Mouse (Mus musculus) adrenal gland, postnatal 14 days (tissue): Measurements from ENCODE around the gene Hes2. TPM values are rescaled to one million over a fixed set of nuclear protein-coding genes. Genes with fewer than 3 reads are reported as not detected.
A peak's percentile ranks its signal among the peaks of the same experiment; 100 is the strongest.

Source experiments
- DNase-seq: peaks from one replicate; pipeline ENCODE4 v3.0.0; 2021; ENCODE audit warnings: mixed read lengths
- total RNA-seq: library from RNA; stranded (reverse); gene quantifications from 2 replicates; pipeline ENCODE4 v1.2.3, GENCODE M21; 2021

Gene Hes2
- total RNA-seq, 1 experiment from 2014 or later: not detected

DNA sequence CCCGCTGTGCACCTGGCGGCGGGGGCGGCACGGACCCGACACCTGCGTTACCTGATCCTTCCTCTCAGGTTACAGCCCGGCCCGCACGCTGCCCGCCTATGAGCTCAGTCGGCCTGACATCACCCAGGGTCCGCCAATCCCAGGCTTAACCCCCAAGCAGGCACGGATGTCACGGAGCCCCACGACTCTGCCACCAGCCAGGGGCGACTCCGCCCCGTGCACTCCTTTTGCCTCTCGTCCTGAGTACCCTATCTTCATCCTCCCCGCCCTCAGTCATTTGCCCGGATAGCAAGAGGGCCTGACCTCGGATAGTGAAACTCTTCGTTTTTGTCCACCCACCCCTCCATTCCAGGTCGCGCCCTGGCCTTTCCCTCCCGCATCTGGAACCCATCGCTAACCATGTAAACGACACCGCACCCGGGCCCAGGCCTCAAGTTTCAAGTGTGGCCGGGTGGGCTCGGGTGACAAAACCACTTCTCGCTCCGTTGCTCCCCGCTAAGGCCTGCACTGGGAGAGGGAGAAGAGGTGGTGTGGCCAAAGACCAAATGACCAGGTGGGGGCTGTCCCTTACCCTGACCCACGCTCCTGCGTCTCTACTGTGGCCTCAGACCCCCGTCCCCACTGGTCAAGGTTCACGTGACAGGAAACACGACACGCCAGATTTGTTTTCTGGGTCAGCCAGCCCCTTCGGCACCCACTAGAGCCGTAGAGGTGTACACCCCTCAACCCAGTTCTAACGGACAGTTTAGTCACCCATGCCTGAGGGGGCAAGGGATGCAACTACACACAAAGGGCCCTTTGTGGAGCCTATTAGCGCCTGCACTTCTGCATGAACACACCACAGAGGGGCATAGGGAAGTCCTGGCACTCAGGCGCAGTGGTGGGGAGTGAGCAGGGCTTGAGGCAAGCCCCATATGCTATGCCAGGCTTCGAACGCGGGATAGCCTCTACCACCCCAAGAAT lies 26.6 kb upstream of the Hes2 start:
- no peak for DNase-seq

DNA sequence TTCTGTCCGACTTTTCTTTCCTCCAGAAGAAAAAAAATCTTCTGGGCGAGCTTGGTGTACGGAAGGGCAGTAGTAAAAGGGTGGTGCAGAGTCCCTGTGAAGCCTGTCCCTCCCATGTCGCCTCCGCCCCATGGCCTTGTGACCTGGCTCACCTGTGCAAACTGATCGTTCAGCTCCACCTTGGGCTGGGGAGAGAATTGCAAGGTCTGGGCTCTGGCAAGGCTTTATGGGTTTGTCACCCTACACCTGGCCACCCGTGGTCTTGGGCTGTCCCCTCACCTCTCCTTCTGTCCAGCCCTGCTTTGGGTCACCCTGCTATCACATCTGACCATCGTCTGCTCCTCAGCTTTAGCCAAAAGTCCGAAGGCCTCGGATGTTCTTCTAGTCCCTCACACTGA lies 25.9 kb upstream of the Hes2 start:
- DNase-seq: no peak

DNA sequence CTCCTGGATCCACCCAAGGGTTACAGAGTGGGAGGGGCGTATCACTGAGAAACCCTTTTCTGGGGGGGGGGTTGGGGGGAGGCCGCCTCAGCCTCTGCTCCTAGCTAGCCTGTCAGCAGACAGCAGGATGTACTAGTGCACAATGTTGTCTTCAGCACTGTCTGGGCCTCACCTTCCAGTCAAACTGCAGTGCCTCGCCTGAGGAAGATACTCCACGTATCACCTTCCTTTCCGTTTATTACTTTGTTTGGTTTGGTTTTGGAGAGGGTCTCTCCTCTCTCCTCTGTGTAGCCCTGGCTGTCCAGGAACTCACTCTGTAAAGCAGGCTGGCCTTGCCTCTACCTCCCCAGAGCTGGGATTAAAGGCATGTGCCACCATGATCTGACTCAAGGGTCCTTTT lies 25.5 kb upstream of the Hes2 start:
- no peak for DNase-seq

DNA sequence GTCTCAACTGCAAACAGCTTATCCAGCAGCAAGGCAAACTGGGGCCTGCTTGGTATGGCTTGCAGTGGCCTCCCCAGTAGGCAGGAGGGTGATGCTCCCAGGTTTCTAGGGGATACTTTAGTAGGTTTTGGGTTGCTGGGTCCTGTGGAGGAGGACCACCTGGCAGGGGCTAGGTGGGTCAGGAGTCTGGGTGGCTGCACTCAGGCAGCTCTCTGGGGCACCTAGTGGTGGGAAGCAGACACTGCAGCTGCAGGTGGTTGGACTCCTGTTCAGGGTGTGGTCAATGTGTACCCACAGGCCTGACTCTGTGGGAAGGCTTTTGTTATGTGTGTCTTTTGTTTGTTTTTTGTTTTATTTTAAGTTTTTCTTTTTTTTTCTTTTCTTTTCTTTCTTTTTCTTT lies 24.2 kb upstream of the Hes2 start:
- DNase-seq: peak; percentile 67

DNA sequence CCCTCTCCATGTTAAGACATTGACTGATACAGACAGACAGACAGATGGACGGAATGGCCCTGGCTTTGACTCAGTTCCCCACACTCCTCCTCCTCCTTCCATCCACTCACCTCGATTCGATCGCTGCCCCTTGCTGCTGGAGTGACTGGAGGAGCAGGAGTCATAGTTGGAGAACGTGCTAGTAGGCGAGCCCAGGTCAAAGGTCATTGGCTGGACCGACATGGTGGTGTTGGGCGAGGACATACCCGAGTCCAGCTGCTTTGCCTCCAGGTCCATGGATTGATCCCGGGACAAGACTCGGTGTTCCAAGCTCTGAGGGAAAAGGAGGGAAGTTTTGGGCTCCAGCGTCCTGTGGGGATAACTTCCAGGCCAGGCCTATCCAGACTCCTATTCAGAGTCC lies 23.3 kb upstream of the Hes2 start:
- DNase-seq: no peak

DNA sequence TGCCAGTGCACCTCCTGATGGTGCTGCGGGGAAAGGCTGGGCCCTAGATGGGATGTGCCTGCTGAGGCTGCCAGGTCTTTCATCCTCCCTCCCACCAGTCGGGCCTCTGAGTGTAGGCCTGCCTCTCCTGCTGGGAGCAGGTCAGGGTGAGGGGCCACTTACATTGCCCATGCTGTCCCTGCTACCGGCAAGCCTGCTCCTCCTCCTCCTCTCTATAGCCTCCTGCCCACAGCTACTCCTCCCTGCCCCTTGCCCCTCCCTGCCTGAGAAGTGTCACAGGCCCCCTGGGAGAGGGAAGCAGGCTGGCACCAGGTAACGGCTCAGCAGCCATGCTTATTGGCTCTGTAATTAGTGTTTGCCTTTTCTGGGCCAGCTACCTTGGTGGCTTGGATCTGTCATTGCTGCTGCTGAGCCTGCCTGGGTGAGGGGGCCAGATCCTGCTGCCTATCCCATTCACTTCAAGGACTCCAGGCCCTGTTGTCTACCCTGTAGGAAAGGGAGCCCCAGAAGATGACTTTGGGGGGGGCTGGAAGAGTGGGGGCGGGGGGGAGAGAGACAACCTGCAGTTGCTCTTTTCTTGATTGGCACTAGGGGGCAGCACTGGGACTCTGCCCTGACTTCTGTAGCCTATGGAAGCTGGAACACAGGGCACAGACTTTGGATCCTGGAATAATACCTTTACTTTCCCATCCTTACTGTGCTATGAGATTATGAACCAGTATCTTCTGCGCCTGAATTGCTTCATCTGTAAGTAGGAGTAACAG lies 22.4 kb upstream of the Hes2 start:
- peak; percentile 45 for DNase-seq

DNA sequence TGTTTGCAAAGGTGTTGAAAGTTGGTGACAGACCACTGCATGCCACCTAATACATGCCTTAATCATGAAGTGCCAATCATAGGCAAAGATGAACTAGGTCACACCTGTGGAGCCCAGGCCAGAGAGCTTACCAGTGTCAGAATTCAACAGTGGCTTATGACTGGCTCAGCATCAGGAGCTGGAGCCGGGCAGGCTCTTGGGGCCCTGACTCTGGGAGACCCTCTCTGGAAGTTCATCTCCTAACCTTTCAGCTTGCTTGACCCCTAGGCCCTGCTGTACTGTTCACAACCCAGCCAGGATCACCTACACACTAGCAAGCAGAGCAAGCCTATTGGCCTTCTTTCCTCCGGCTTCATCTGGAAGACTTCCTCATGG lies 21.8 kb upstream of the Hes2 start:
- DNase-seq: no peak

DNA sequence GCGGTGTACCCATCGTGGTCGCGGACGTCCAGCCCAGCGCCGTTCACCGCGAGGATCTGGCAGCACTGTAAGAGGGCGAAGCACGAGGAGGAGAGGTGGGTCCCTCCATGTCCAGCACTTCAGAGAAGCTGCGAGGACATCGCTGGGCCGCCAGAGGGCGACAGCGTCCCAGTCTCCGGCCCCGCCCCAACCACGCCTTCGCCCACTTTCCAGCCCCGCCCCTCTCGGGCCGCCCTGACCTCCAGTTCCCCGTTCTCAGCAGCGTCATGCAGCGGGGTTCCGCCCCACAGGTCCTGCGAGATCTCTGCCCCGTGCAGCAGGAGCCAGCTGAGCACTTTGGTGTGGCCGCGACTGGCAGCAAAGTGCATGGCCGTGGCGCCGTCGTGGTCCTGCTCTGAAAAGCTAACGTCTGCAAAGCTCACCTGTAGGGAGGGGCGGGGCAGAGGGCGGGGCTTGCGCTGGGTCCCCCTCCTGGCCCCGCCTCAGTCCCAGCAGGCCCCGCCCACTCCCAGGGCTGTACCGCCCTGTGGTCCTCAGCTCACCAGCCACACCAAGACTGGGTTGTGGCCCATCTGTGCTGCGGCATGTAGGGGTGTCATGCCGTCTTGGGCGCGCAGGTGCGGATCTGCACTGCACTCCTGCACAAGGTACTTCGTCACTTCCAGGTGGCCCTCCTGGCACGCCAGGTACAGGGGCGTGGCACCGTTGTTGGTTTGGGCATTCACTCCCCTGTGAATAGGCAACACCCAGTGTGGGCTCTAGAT lies 20.0 kb upstream of the Hes2 start:
- peak; percentile 97 for DNase-seq

DNA sequence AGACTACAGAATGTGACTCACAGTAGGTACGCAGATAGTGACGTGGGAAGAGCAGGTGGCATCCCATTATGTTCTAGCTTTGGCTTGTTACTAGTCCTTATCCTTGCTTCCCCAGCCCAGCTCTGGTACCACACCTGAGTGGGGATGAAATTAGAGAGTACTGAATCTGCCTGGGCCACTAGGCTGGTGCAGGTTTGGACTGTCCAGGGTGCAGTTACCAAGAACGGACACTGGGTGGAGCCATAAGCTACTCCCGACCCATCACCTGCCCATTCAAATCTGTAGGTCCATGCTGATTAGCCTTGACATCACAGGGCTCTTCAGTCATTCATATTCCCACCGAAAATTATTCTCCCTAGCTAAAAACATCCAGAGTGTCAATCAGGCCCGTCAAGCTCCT lies 18.2 kb upstream of the Hes2 start:
- peak; percentile 61 for DNase-seq

DNA sequence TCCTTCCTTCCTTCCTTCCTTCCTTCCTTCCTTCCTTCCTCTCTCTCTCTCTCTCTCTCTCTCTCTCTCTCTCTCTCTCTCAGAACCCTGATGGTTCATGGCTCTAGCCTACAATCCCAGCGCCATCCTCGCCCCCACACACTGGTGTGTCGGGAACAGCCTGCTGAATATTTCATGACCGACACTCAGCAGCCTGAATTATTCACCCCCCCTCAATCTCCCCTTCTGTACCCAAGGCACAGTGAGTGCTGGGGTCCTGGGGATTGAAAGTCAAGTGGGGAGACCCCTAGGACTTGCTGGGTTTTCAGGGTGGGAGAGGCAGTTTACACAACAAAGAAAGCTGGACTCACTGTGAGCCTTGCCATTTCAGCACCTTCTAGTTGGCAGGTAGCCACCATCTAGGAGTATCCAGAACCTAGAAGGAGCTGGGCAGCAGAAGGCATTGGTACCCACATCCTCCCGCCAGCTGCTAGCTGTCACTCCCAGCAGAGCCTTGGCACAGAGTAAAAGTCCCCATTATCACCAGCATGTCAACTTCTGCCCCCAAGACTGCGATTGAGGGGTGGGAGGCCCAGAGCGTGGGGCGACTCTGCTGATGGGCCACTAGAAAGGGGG lies 17.0 kb upstream of the Hes2 start:
- DNase-seq: no peak

DNA sequence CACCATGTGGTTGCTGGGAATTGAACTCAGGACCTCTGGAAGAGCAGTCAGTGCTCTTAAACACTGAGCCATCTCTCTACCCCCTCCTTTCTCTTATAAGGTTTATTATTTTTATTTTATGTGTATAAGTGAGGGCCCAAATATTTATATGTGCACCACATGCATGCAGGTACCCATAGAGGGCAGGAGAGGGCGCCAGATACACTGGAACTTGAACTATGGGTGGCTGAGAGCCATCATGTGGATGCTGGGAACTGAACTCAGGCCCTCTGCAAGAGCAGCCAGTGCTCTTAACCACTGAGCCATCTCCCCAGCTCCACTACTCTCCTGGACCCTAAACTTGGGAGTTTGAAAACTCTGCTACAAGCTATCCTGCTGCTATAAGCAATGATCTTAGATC lies 15.0 kb upstream of the Hes2 start:
- no peak for DNase-seq

DNA sequence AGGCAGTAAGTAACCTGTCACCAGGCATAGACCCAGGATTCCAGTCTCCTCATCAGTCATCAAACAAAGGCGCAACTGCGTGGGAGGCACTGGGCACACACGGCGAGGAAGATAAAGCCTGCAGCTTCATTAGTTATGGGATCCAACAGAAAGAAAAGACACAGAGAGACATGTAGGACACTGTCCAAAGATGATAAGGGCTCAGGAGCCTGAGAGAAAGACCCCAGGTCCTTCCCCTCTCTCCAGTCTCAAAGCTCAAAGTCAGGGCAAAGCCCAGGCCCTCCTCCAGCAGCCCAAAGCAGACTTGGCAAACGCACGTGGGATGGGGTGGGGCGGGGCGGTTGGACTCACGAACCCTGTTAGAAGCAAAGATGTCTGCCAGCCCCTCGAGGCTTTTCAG lies 13.2 kb upstream of the Hes2 start:
- no peak for DNase-seq

DNA sequence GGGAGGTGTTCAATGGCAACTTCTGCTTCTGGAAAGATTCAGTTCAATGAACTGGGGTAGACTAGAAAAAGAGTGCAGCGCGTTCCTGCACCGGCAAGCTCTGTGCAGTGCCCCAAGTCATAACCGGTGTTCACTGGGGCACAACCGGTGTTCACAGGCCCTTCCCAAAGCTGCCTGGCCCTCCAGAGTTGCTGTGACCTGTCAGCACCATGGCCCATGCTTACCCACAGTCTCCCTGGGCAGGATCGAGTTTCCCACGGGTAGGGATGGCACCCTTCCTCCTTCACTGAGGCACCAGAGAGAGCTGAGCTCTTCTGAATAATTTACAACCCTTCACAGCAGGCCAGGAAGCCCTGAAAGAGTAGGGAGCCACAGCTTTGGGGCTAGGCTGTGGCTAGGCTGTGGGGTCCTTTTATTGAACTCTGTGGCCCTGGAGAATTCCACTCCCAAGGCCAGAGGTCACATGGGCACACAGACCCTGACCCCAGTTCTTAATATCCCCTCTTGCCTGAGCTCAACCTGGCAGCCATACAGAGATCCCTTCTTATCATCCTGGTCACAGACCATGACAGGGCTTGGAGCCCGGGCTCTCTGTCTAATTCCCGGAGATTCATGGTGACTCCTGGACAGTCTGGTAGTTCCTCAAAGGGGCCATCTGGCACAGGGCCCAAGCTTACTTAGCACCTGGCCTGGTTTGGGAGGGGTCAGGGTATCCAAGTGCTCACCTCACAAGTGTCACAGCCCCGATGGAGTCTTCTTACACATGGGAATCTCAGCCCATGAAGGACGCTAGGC lies 12.4 kb upstream of the Hes2 start:
- no peak for DNase-seq

DNA sequence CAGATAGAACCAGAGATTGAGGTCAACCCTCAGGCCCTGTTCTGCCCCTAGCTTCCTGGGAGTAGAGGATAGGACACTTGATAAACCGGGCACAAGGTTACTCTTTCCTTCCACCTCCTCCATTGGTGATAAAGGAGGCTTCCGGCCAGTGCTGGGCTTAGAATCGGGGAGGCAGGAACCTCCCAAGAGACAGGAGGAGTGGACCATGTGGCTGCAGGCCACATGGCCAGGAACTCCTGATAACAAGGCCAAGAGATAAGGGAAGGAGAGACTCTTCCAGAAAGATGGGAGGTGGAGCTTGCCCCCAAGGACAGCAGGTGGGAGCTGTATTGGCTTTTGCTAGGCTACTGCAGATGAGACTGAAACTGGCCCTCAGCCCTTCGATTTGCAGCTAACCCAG lies 8.1 kb upstream of the Hes2 start:
- no peak for DNase-seq

DNA sequence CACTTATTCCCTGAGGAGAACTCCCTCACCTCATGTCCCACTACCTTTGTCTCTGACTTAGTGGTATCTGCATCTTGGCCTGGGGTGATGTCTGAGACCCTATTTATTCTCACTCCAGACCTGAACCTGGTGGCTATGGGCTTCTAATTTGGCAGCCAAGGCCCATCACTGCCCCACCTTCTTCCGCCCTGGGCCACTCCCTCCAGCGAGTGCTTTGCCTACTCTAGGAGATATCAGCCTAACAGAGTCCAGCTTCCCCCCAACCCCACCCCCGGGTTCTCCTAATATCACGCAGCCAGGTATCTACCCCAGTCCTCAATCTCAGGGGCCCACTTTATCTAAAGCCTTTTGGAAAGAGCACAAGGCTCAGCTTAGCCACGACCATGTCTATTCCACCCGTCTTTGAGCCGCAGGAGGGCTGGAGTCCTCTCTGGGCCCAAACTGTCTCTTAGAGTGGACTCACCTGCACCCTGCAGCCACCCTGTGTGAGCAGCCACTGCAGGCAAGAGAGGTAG lies 7.2 kb upstream of the Hes2 start:
- no peak for DNase-seq

DNA sequence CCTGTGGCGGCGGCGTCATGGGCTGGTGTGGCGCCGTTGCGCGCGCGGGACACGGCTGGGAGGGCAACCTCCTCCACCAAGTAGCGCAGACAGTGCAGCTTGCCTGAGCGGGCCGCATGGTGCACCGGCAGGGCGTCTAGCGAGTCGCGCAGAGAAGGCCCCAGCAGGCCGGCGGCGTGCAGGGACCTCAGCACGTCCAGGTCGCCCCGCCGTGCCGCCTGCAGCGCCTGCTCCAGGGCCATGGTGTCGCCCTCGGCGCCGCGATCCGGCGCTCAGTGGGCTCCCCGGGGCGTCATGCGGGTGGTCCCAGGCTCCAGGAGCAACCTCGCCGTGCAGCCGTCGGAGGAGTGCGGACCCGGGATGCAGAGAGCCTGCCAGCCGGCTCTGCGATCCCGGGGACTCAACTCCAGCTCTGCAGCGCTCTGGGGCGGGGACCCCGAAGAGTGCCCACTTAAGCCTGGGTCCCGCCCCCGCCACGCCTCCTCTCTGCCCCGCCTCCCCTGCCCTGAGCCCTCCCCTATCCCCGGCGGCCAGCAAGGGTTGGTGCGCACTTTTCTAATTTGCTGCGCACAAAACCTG lies 6.6 kb upstream of the Hes2 start, which contains the start of gene Espn:
TSS of gene Espn (minus strand) at position 406 of the 579 bp plus-strand sequence.
- peak; percentile 80 for DNase-seq

DNA sequence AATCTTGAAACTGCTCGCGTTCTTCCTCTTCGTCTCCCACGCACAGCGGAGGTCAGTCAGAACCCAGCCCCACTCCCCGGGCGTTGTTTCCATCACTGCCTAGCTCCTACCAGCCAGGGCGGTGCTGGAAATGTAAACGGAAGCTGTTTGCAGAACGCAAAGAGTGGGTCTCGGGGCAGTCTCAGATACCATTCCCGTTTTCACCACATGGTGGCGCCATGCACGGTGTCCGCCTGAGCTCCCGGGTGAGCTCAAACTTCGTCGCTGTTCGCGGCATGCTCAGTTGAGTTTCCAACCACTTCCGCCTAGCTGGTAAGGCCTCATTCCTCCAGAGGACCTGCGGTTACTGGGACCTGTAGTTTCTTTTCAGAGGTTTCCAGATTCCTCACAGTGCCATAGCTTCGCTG lies 4.9 kb upstream of the Hes2 start:
- DNase-seq: peak; percentile 92

DNA sequence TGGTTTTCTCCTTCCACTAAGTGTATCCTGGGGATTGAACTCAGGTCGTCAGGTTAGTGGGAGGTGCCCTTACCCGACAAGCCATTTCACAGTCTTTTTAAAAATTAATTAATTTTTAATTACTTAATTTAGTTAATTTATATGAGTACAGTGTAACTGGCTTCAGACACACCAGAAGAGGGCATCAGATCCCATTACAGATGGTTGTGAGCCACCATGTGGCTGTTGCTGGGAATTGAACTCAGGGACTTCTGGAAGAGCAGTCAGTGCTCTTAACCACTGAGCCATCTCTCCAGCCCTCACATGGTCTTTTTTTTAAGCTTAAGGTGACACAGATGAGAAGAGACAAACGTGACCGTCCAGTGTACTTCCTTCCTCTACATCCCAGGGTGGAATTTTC lies 3.6 kb upstream of the Hes2 start:
- DNase-seq: no peak

DNA sequence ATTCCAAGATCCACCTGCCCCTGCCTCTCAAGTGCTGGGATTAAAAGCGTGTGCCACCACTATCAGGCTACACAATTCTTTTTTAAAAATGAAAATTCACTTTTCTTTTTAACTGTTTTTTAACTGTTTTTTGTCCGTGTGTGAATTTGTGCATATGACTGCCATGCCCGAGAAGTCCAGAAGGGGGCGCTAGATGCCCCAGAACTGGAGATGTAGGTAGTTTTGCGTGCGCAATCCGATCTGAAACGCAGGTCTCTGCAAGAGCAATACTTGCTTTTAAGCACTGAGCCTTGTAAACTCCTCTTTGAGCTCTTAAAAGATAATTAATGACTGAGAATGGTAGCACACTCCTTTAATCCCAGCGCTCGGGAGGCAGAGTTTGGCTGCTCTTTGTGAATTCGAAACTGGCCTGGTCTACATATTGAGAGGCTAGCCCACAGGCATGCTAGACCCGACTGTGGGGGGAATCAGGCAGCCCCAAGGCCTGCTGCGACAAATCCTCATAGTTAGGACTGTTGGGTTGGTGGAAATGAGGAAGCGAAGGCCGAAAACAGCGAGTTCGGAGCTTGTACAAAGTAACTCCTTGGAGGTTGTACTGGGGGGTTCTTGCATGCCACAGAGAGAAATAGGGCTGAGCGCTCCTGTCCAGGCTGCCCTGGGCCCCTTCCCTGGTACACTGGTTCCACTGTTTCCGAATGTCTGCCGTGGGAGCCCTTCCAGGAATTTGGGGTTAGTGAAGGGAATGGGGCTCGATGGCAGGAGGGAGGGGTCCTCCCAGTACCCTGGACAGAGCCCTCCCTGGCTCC lies 685 bp upstream of the Hes2 start:
- peak; percentile 61 for DNase-seq

DNA sequence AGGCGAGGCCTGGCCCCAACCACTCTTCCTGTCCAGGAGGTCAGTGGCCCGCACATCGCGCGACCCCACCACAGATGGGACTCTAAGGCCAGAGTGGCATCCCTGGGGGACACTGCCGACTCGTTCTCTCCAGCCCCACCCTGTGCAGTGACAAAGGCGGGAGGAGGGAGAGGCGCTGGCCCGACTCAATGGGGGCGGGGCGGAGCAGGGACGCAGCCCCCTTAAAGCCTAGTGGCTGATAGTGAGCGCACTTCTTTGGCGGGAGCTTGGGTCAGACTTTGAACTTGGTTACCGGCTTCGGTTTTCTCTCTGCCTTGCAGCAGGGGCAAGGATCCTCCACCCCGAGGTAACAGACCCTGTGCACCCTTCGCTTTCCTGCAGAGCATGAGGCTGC lies 615 bp downstream of the Hes2 start:
- no peak for DNase-seq
